Mouse (Mus musculus) spleen, postnatal 14 days (tissue): Measurements from ENCODE around the gene Phf5a.

Source experiments
- DNase-seq, 2 experiments: peaks; one replicate each; pipeline ENCODE4 v3.0.0; 2021 to 2022; ENCODE audit warnings: low spot score in 2 of 2

Phf5a gene

DNA sequence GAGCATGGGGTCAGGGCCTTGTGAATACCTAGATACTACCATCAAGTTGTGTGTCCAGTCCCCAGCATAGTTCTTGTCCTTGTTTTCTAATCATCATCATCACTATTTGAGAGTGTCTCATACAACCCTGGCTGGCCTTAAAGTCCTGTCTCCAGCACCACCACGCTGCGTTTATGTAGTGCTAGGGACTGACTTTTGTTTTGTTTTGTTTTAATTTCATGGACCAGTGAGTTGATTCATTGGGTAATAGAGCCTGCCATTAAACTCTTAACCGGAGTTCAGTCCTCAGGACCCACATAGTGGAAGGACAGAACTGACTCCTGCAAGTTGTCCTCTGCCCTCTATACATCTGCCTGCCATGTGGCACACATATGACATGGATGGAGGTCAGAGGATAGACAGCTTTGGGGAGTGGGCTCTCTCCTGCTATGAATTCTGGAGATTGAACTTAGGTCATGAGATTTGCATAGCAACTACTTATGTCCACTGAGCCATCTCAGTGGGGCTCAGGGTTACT, 13.8 kb upstream of the Phf5a start:
- DNase-seq = no peak

- DNase-seq = no peak
These were observed 10.6 kb upstream of the Phf5a start for GRCm38 (mm10) chr15:81882348-81882747.

DNA sequence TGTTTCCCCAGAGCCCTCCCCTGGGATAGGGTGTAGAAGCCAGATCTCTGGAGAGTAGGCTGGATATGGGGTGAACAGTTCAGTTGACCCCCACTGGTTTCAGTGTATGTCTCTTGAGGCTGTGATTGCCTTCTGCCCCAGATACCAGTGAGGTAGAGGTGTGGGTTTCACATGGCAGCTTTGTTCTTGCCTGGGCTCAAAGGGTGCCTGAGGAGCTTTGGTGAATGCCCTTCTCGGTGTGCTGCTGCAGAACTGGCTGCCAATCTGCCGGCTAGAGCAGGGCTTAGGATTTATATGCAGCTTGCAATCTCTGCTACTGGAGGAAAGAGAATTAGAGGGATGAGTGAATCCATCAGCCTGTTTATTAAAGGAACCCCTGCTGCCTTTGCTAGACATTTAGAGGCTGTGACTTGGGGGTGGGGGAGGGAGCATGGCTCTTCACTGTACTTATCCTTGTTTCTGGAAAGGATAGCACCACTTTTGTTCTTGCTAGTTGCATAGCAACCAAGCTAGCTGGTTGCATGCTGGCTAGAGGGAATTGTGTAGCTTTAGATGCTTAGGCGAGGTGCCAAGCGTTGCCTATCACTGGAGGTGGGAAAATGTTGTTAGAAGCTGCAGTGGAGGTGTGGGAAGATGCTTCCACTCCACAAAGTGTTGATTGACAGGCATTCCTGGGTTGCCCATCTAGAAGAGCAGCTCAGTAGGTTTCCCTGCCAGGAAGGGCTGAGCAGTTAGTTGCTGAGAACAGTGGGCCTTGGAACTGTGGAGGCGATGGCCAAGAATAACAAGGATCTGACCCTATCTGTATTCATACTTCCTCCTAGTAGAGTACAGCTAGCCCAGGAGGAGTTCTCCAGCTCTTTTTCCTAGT, 8.1 kb upstream of the Phf5a start:
- no peak for DNase-seq

DNA sequence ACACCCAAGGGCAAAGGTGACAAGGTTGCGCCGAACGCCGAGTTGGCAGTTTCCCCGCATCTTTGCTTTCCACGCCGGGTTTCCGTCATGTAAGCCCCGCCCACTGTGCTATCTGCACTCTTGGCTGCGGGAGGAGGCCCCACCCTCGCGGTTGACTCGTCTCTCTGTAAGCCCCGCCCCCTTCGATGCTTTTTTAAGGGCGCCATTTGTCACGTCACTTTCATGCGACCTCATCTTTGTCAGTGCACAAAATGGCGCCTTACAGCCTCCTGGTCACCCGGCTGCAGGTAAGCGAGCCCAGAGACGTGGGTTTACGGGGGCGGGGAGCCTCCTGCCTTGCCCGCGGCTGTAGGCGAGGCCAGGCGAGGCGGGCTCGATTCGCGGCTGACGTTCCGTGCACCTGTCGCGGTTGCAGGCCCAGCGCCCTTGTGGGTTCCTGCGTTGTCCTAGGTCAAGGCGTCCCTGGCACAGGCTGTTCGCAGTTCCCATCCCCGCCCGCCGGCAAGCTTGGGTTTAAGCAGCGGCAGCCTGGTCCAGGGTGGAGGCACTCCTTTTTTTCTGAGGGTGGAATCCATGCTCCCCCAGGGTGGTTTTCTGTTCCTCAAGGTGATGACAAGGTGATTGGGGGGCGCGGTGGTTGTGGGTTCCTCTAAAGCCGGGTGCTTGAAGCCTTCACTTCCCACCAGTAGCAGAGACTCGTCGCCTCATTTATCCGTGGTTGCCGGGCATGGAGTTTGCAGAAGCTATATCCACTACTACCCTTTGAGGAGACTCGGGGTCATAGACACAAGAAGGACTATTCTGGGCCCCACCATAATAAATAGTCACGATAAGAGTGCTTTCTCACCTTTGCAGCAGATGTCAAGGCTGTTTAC, 788 bp upstream of the Phf5a start, which contains the start of gene Aco2:
Gene Aco2, plus strand, starts transcription at position 48 of the 875 bp plus-strand sequence.
- DNase-seq = peak; percentile 98 to 99

DNA sequence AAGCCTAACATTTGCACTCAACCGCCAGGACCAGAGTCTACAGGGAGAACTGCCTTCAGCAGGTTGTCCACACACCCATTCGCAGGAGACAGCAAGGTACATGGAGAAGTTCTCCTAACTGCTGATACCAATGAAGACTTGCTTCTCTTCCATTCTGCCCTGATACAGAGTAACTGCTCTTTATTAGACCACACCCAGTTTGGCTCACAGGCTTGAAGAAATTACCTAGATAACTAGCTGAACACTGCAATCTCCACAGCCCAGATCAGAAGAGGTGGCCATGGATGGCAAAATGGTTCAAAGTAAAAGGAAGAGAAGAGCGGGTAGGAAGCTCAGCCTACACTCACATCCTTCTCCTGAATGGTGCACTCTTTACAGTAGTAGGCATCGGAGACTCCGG, 1.7 kb downstream of the Phf5a start:
- no peak for DNase-seq

- no peak for DNase-seq
These were observed 7.5 kb downstream of the Phf5a start for GRCm38 (mm10) chr15:81864238-81864637.

DNA sequence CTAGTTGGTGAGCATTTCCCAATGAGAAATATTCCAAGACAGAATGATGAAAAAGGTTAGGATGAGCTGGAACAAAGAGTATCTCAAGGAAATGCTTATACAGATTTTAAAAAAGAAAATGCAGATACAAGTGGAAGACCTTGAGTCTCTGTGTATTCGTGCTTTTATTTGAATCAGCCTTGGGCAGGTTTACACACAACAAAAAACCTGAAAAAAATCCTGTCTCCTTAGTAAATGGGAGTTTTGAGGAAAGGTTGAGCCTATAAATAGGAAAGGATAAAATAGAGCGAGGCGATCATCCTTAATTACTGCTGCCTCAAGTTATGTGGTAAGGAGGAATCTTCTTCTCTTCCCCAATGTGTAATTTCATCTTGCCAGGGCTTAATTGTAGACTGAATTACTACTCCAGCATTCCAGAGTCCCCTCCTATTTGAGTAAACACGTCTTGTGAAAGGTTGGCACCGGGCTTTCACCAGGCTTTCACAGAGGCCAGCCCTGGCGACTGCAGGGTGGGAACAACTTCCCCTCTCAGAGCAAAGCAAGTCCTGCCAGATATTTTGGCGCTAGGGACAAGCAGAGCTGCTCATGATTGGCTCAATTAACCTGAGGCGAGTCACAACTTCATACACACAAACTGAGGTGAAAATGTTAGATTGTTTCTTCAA, 11.1 kb downstream of the Phf5a start:
- peak in 1 of 2 experiments; percentile 14 for DNase-seq

DNA sequence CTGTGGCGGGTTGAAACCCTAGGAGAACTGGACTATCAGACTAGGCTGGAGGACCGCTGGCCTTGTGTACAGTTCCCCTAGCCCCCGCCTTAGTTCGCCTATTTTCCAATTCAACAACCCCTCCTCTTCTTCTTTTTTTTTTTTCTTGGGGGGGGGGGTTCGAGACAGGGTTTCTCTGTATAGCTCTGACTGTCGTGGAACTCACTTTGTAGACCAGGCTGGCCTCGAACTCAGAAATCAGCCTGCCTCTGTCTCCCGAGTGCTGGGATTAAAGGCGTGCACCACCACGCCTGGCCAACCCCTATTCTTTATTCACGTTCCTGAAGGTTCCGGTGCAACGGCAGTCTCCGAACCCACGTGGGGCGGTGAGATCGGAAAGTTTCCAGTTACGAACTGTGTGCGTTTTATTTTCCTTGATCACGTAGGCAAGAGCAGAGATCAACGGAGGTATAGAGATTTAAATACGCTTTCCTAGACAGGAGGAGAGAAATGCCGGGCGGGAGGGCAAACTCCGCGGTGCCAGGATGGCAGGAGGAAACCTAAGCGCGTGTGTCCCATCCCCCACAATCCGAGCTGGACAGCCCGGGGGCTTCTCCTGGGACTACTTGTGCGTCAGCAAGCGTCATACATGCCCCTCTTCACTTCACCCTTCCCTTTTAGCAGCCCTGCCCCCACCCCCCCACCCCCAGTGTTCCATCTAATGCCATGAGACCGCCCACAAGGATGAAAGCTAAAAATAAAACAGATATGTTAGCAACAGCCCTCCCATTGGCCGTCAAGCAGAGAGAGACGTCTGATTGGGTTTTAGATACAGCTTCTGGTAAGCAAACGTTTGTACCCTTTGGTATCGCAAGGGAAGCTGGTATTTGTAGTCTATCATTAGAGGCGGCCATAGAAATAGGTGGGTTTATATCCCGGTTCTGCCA, 12.1 kb downstream of the Phf5a start:
- DNase-seq = peak; percentile 44 to 56

DNA sequence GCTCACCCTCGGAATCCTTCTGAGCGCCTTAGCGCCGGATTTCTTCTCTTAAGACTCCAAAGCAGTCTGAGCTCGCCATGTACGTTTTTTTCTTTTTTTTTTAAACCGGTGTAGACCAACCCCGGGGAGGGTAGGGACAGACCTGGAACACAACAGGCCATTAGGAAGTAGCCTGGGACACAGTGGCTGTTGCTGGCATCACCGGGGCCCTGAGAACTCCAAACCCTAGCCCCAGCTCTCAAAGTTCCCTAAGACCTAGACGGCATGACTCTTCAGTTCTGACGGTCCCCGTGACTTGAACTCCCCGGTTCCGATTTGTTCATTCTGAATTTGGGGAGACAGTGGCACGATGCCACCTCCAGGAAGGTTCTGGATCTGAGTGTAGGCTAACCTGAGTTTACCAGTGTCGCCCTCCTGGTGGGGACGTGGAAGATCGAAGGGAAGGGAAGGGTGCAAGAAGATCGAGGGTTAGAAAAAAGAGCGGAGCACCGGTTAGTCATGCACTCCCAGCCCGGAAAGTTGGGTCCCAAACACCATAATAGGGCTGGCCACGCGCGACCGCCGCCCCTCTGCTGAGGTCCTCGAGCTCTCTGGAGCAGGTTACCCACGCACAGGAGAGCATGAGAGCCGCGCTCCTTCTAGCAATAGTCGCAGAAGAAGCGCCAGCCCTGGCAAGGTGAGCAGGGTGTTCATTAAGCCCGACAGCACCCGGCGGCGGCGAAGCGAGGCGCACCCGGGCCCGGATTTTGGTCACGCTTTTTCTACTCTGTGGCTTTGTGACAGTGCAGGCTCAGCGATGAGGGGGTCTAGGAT, 13.0 kb downstream of the Phf5a start, which contains the start of gene Tob2:
Gene Tob2, minus strand, starts transcription at position 280 of the 813 bp plus-strand sequence.
- peak; percentile 39 to 55 for DNase-seq

GRCm38 (mm10) chr15:81858138-81858516, 13.6 kb downstream of the Phf5a start:
- DNase-seq = peak; percentile 84 to 91

DNA sequence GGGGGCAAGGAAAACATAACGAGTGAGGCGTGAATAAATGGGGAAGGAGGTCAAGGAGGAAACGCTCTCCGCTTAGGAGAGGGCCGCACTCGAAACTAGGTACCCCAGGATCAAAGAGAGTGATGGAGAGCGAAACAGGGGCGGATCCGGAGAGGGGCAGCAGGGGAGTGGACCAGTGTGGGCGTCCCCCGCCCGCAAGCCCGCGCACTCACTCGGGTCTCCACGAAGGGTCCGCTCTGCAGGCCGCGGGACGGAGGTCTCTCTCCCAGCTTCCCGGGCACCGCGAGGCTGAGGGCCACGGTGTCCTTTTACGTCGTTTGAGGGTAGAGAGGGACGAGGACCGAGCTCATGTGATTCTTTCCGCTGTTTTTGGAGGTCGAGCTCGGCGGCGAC, 14.0 kb downstream of the Phf5a start:
- peak in 1 of 2 experiments; percentile 32 for DNase-seq

DNA sequence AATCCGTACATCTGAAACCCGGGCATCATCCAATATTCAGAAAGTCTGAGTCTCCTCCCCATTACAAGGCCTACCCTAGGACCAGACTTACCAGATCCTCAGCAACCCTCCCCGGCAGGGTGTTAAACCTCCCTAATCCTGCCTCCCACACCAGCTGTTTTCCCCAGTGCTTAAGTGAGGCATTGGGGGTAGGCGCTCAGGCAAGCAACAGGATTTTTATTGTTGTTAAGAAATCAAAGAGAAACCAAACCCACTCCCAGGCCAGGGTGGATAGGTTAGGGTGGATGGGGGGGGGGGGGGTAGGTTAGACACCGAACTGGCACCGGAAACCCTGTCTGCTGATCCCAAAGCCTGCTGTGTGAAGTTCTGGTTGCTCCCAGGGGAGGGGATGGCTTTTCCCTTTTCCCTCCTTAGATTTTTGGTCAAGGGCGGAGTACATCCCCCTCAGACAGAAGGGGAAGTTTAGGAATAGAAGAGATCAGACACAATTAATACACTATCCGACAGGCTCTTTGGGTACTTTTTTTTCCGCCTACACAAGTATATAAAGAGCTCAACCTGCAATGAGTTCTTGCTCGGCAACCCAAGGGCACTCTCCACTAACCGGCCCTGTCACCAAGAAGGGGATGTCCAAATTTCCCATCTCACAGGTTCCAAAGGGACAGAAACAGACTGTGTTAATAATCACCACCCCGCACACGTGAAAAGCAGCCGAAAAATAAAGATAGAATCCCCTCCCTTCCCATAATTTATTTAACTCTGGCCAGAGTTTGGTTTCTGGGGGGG, 14.6 kb downstream of the Phf5a start:
- peak in 1 of 2 experiments; percentile 11 for DNase-seq

- peak; percentile 57 to 74 for DNase-seq
These were observed 15.5 kb downstream of the Phf5a start for GRCm38 (mm10) chr15:81856030-81856790.

- no peak for DNase-seq
These were observed 18.6 kb downstream of the Phf5a start for GRCm38 (mm10) chr15:81853081-81853480.

GRCm38 (mm10) chr15:81852411-81853000, 19.2 kb downstream of the Phf5a start:
- no peak for DNase-seq

- DNase-seq = no peak
These were observed 20.3 kb downstream of the Phf5a start for GRCm38 (mm10) chr15:81851375-81851774.

- DNase-seq = no peak
These were observed 21.0 kb downstream of the Phf5a start for GRCm38 (mm10) chr15:81850718-81851117.

DNA sequence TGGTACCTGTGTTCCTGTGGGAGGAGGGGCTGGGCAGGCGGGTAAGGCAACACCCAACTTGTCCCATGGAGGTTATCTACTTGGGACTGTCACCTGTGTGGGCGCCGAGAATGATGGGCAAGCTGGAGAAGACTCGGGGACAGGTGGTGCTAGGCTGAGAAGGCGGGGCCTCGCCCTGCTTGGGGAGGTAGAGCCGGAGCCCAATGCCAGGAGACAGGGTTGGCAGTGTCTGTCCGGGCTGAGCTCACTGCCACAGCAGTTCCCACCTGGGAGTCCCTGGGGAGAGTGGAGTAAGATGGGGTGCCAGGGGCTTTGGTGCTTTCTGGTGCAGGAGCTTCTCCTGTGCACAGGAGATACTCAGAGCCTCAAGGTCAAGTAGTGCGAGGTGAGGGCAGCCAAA, 22.6 kb downstream of the Phf5a start:
- no peak for DNase-seq
